Mouse (Mus musculus) neural tube, postnatal 0 days (tissue): ENCODE data around the gene Vmn1r1. TPM values are rescaled to one million over a fixed set of nuclear protein-coding genes. Genes with fewer than 3 reads are reported as not detected.

ENCODE experiments used
- polyA plus RNA-seq: library from polyadenylated mRNA; unstranded; fragments of >200 nt; fragmentation: Nextera tagmentation; extraction: Ambion mirVana; gene quantifications from 2 replicates; pipeline ENCODE4 v1.2.1, GENCODE M21; 2015

Gene Vmn1r1
- polyA plus RNA-seq = not detected in 2 replicates

GRCm38 (mm10) chr1:182164386-182164785 lies at the start of gene Vmn1r1:
Vmn1r1 (minus strand) TSS chr1:182164486.

GRCm38 (mm10) chr1:182124506-182124905 lies 39.8 kb downstream of the Vmn1r1 start, which contains the start of gene Srp9:
Srp9 (plus strand) TSS chr1:182124737.

Other genes starting within 250 kb of the Vmn1r1 start
- gene Enah, start 144.5 kb downstream of the Vmn1r1 start, polyA plus RNA-seq = 24.8 and 28.2 TPM in 2 replicates
- 165 and 179 TPM in 2 replicates for gene Srp9, start 39.7 kb downstream of the Vmn1r1 start, polyA plus RNA-seq
- gene Degs1, start 118.3 kb upstream of the Vmn1r1 start, polyA plus RNA-seq = 126 and 143 TPM in 2 replicates
- 18.6 and 20.3 TPM in 2 replicates for gene Fbxo28, start 177.1 kb upstream of the Vmn1r1 start, polyA plus RNA-seq
- gene Trp53bp2, start 244.7 kb upstream of the Vmn1r1 start, polyA plus RNA-seq = 10.1 and 10.7 TPM in 2 replicates